Mouse (Mus musculus): ENCODE data around the gene Padi6.

- TF ChIP-seq TAL1 (IDR thresholded peaks at IDR 0.05; ENCODE audit: low read length) (no peak), GATA1 (IDR thresholded peaks at IDR 0.05; ENCODE audit: low read length) (no peak)
These were observed 2.2 kb upstream of the Padi6 start for GRCm38 (mm10) chr4:140744654-140745053.

All from erythroblast, embryonic 14.5 days (primary cell).